Mouse (Mus musculus) lung, adult 10 weeks (tissue): ENCODE results near the gene Actrt1. TPM values are rescaled to one million over a fixed set of nuclear protein-coding genes. Genes with fewer than 3 reads are reported as not detected.

Experiments used
- polyA plus RNA-seq: library from polyadenylated mRNA; stranded (reverse); fragments of 350-450 nt; fragmentation: Illumina TruSeq; extraction: RNeasy Lipid Tissue Mini Kit (QIAGEN cat#74804); gene quantifications from one replicate; pipeline ENCODE4 v1.2.3, GENCODE M21; 2014; ENCODE audit warnings: low read depth, low replicate concordance; ENCODE audit not compliant: insufficient read depth

The Actrt1 gene
- polyA plus RNA-seq, result not detected

GRCm38 (mm10) chrX:46328707-46329106 lies at the start of gene Actrt1:
TSS of gene Actrt1 (plus strand) at chrX:46329007.

